Mouse (Mus musculus) cerebellum, adult 9-11 months (tissue): ENCODE data around the gene Srsf9.
"Not testable (repeated sequence)": the region's sequence is repeated elsewhere in the genome, so short reads cannot be mapped to it uniquely, and the experiment has no call there.

ENCODE experiments used
- DNase-seq: peaks from one replicate; pipeline ENCODE4 v3.0.0; 2022

Srsf9 gene

GRCm38 (mm10) chr5:115375436-115375835 lies 48.5 kb downstream of the Srsf9 start:
- no peak for DNase-seq

GRCm38 (mm10) chr5:115378882-115379281 lies 51.9 kb downstream of the Srsf9 start:
- not testable (repeated sequence) for DNase-seq
